Mouse (Mus musculus) gastrocnemius, adult 2 months (tissue): ENCODE measurements at regions not wholly inside any gene's neighbourhood (a gene's known extent, or its start where the extent isn't known, plus 50 kb on each side); places are given as distances from the start of the nearest gene placed in this dataset.

Source experiments
- DNase-seq: peaks from one replicate; pipeline ENCODE4 v3.0.0; 2022
- H3K27ac ChIP-seq: fragments of 200-600 bp; 2 replicates; pipeline ENCODE4 v1.8.1; 2022; ENCODE audit warnings: mild to moderate bottlenecking
- H3K4me3 ChIP-seq: fragments of 200-600 bp; 2 replicates; pipeline ENCODE4 v1.8.1; 2022; ENCODE audit warnings: mild to moderate bottlenecking, moderate library complexity
- CTCF ChIP-seq: fragments of 200-600 bp; IDR thresholded peaks from 2 replicates; pipeline ENCODE4 v1.8.1; 2022; ENCODE audit warnings: antibody characterized with exemption, mild to moderate bottlenecking, moderate library complexity
- intact Hi-C: fragments of 180-260 bp; cut with DNase I; formaldehyde crosslinking; loops from one replicate; pipeline ENCODE4 v1.15.1; 2025

GRCm38 (mm10) chr9:32852282-32852681 lies 216.3 kb downstream of the Ets1 start:
- TF ChIP-seq CTCF: no peak
- Histone ChIP-seq H3K27ac (no peak overlapping the region), H3K4me3 (no peak overlapping the region)
- DNase-seq: no peak
- intact Hi-C loops: loop anchor here (10.0 kb wide), 1 partner anchor 243 kb away; no protein-coding TSS in a partner anchor

GRCm38 (mm10) chr9:32863286-32863685 lies 227.3 kb downstream of the Ets1 start:
- no peak for TF ChIP-seq CTCF
- intact Hi-C loops: no loop called here
- Histone ChIP-seq H3K27ac (no peak overlapping the region), H3K4me3 (no peak overlapping the region)
- no peak for DNase-seq

- no peak overlapping the region for H3K4me3 ChIP-seq
- TF ChIP-seq CTCF: no peak
- intact Hi-C loops: no loop called here
- no peak overlapping the region for H3K27ac ChIP-seq
- DNase-seq: no peak
Observed at GRCm38 (mm10) chr9:32868936-32869335, 232.9 kb downstream of the Ets1 start.

GRCm38 (mm10) chr9:32874306-32874875 lies 238.4 kb downstream of the Ets1 start:
- H3K27ac ChIP-seq: no peak overlapping the region
- DNase-seq: no peak
- intact Hi-C loops: no loop called here
- H3K4me3 ChIP-seq: no peak overlapping the region
- no peak for TF ChIP-seq CTCF

GRCm38 (mm10) chr9:32882819-32883587 lies 247.0 kb downstream of the Ets1 start:
- no peak for TF ChIP-seq CTCF
- Histone ChIP-seq H3K4me3 (no peak overlapping the region), H3K27ac (no peak overlapping the region)
- no peak for DNase-seq
- intact Hi-C loops: no loop called here

- no peak for TF ChIP-seq CTCF
- peak; percentile 34 for DNase-seq
- Histone ChIP-seq H3K27ac (peak overlapping the region; percentile 79), H3K4me3 (no peak overlapping the region)
- intact Hi-C loops: no loop called here
Observed at GRCm38 (mm10) chr9:32886008-32886650, 250.1 kb downstream of the Ets1 start.

- no peak overlapping the region for H3K4me3 ChIP-seq
- no peak for TF ChIP-seq CTCF
- peak; percentile 19 for DNase-seq
- peak overlapping the region; percentile 79 for H3K27ac ChIP-seq
- intact Hi-C loops: no loop called here
Observed at GRCm38 (mm10) chr9:32899801-32900200, 263.8 kb downstream of the Ets1 start.

GRCm38 (mm10) chr9:32901287-32901686 lies 265.3 kb downstream of the Ets1 start:
- intact Hi-C loops: no loop called here
- no peak for TF ChIP-seq CTCF
- peak overlapping the region; percentile 79 for H3K27ac ChIP-seq
- DNase-seq: peak; percentile 45
- H3K4me3 ChIP-seq: no peak overlapping the region

- Histone ChIP-seq H3K27ac (peak overlapping the region; percentile 68), H3K4me3 (0 out of 2 replicates have a peak overlapping the region, but pooled peaks have one; percentile 3)
- intact Hi-C loops: no loop called here
- DNase-seq: no peak
- no peak for TF ChIP-seq CTCF
Observed at GRCm38 (mm10) chr9:32906233-32906872, 270.3 kb downstream of the Ets1 start.

GRCm38 (mm10) chr9:32910641-32911040 lies 274.6 kb downstream of the Ets1 start:
- no peak overlapping the region for H3K4me3 ChIP-seq
- no peak for TF ChIP-seq CTCF
- intact Hi-C loops: no loop called here
- no peak overlapping the region for H3K27ac ChIP-seq
- DNase-seq: no peak

- Histone ChIP-seq H3K27ac (no peak overlapping the region), H3K4me3 (no peak overlapping the region)
- intact Hi-C loops: no loop called here
- DNase-seq: no peak
- TF ChIP-seq CTCF: no peak
Observed at GRCm38 (mm10) chr9:32915633-32916032, 279.6 kb downstream of the Ets1 start.

GRCm38 (mm10) chr9:32916731-32917130 lies 280.7 kb downstream of the Ets1 start:
- intact Hi-C loops: no loop called here
- TF ChIP-seq CTCF: no peak
- no peak for DNase-seq
- Histone ChIP-seq H3K4me3 (no peak overlapping the region), H3K27ac (no peak overlapping the region)

- H3K4me3 ChIP-seq: no peak overlapping the region
- intact Hi-C loops: no loop called here
Observed at GRCm38 (mm10) chr9:32923925-32924324, 287.9 kb downstream of the Ets1 start.

More at GRCm38 (mm10) chr9:32923925-32924324, 287.9 kb downstream of the Ets1 start:
- H3K27ac ChIP-seq: no peak overlapping the region
- no peak for TF ChIP-seq CTCF
- DNase-seq: no peak
